Mouse (Mus musculus): Measurements from ENCODE around the gene Sarm1. TPM values are rescaled to one million over a fixed set of nuclear protein-coding genes. Genes with fewer than 3 reads are reported as not detected.

Sarm1 gene
- polyA plus RNA-seq, 1 experiment from 2014 or later: 2.3 TPM

GRCm38 (mm10) chr11:78524838-78525237, 27.3 kb upstream of the Sarm1 start:
- Histone ChIP-seq H3K36me3 (peaks cover 100% of the 10 kb centered on the region), H3K4me3 (no peak overlapping the region), H3K4me1 (no peaks in the 10 kb centered on the region), H3K27me3 (ENCODE audit: low read depth, poor library complexity, severe bottlenecking) (no peaks in the 10 kb centered on the region), H3K27ac (no peak overlapping the region), H3K9me3 (replicated peaks) (no peaks in the 10 kb centered on the region)
- no peak for DNase-seq (ENCODE audit: low spot score)
- 90% methylated on average over 2 of the region's 2 CpGs for whole genome bisulfite sequencing

DNA sequence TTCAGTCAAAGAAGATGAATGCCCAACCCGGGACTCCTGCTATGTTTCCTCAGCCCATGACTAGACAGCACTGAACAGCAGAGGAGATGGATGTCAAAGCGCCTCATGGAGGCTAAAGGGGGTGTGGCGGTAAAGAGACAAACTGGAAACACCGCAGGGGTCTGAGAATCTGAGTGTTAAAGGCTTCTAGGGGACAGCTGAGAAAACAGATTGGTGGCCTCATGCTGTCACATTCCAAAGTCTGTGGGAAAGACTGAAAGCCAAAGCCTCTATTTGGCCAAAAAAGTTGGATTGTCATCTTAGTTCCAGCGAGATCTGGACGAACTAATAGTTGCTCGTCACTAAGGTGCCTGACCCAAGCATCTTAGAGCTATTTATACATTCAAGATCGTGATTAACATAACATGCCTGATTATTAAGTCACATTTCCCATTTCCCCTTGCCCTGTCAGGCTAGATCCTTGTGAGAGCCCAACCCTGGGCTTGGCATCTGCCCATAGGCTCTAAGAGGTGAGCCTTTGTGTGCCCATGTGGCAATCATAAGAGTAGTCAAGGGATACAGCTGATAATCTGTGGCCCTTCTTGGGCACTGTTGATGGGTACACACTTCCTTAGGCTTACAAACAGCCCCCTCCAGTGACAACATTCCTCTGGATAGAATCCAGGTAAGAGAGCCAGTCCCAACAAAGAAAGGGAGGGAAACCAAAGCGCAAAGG, 25.8 kb upstream of the Sarm1 start:
- no peaks in the 10 kb centered on the region for H3K27me3 ChIP-seq (ENCODE audit: low read depth, poor library complexity, severe bottlenecking)
- H3K4me3 ChIP-seq: no peak overlapping the region
- H3K36me3 ChIP-seq: peaks cover 99% of the 10 kb centered on the region
- no peaks in the 10 kb centered on the region for H3K4me1 ChIP-seq
- H3K27ac ChIP-seq: no peak overlapping the region
- WGBS: 86% methylated on average over 9 of the region's 9 CpGs
- no peaks in the 10 kb centered on the region for H3K9me3 ChIP-seq (replicated peaks)
- DNase-seq (ENCODE audit: low spot score): no peak

GRCm38 (mm10) chr11:78522481-78522997, 25.0 kb upstream of the Sarm1 start:
- DNase-seq (ENCODE audit: low spot score): no peak
- no peaks in the 10 kb centered on the region for H3K4me1 ChIP-seq
- H3K9me3 ChIP-seq (replicated peaks): no peaks in the 10 kb centered on the region
- H3K27me3 ChIP-seq (ENCODE audit: low read depth, poor library complexity, severe bottlenecking): no peaks in the 10 kb centered on the region
- 96% methylated on average over 1 of the region's 1 CpGs for WGBS
- H3K4me3 ChIP-seq: no peak overlapping the region
- peaks cover 99% of the 10 kb centered on the region for H3K36me3 ChIP-seq
- H3K27ac ChIP-seq: no peak overlapping the region

DNA sequence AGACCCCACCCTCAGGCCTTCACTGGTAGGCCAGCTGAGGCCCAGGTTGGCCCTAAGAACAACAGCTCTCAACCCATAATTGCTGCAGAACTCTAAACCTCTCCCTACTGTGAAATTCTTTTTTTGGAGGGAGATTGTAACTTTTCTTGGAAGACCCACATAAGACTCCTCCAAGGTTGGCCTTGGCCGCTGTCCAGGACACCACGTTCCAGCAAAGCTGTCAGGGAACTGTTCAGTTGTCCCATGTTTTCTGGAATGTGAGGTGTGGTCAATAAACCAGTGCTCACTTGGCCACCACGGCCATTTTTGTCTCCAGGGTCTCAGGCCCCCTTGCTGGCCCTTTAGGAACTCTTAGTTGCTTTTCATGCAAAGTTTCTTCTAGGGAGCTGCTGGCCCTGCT, 24.3 kb upstream of the Sarm1 start:
- Histone ChIP-seq H3K27me3 (ENCODE audit: low read depth, poor library complexity, severe bottlenecking) (no peaks in the 10 kb centered on the region), H3K4me3 (no peak overlapping the region), H3K36me3 (peaks cover 96% of the 10 kb centered on the region), H3K27ac (no peak overlapping the region), H3K9me3 (replicated peaks) (no peaks in the 10 kb centered on the region), H3K4me1 (no peaks in the 10 kb centered on the region)
- no peak for DNase-seq (ENCODE audit: low spot score)
- WGBS: 97% methylated on average over 3 of the region's 3 CpGs

DNA sequence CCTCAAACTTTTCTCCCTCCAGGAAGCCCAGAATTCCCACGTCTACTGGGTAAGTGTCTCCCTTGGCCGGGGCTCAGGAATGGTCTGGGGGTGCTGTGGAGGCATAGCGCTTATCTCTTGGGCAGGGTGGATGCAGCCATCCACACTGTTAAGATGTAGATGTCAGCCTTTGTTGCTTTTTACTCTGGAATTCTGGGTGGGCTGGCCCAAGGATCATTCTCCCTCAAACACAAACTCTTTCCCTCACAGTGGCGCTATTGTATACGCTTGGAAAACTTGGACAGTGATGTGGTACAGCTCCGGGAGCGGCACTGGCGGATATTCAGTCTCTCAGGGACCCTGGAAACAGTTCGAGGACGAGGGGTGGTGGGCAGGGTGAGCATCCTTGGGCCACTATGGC, 21.4 kb upstream of the Sarm1 start:
- H3K4me1 ChIP-seq: no peaks in the 10 kb centered on the region
- H3K9me3 ChIP-seq (replicated peaks): no peaks in the 10 kb centered on the region
- no peak overlapping the region for H3K27ac ChIP-seq
- H3K4me3 ChIP-seq: no peak overlapping the region
- H3K27me3 ChIP-seq (ENCODE audit: low read depth, poor library complexity, severe bottlenecking): no peaks in the 10 kb centered on the region
- H3K36me3 ChIP-seq: peaks cover 96% of the 10 kb centered on the region
- WGBS: 95% methylated on average over 10 of the region's 10 CpGs
- DNase-seq (ENCODE audit: low spot score): no peak

GRCm38 (mm10) chr11:78515549-78516325, 18.2 kb upstream of the Sarm1 start:
- no peak overlapping the region for H3K4me3 ChIP-seq
- H3K36me3 ChIP-seq: peaks cover 69% of the 10 kb centered on the region
- H3K27me3 ChIP-seq (ENCODE audit: low read depth, poor library complexity, severe bottlenecking): no peaks in the 10 kb centered on the region
- H3K27ac ChIP-seq: no peak overlapping the region
- no peak for DNase-seq (ENCODE audit: low spot score)
- peaks cover 19% of the 10 kb centered on the region for H3K4me1 ChIP-seq
- no peaks in the 10 kb centered on the region for H3K9me3 ChIP-seq (replicated peaks)
- 69% methylated on average over 2 of the region's 2 CpGs for WGBS

GRCm38 (mm10) chr11:78513106-78513790, 15.7 kb upstream of the Sarm1 start:
- H3K27me3 ChIP-seq (ENCODE audit: low read depth, poor library complexity, severe bottlenecking): no peaks in the 10 kb centered on the region
- no peaks in the 10 kb centered on the region for H3K9me3 ChIP-seq (replicated peaks)
- peak overlapping the region; percentile 94; the same call in 1 of the 2 replicates for H3K27ac ChIP-seq
- peak overlapping the region; percentile 85 for H3K4me3 ChIP-seq
- no peak for DNase-seq (ENCODE audit: low spot score)
- H3K36me3 ChIP-seq: peaks cover 63% of the 10 kb centered on the region
- peaks cover 19% of the 10 kb centered on the region for H3K4me1 ChIP-seq
- 84% methylated on average over 3 of the region's 3 CpGs for WGBS

GRCm38 (mm10) chr11:78512025-78512957, 14.7 kb upstream of the Sarm1 start, which contains the start of the genes Tmem199 and Poldip2:
TSS of gene Tmem199 (minus strand) at chr11:78512172.
TSS of gene Poldip2 (plus strand) at chr11:78512193.
- Histone ChIP-seq H3K36me3 (peaks cover 63% of the 10 kb centered on the region), H3K4me3 (peak within 1 kb of the TSS; percentile 85), H3K27me3 (ENCODE audit: low read depth, poor library complexity, severe bottlenecking) (no peaks in the 10 kb centered on the region), H3K27ac (peak within 1 kb of the TSS; percentile 94), H3K4me1 (peaks cover 19% of the 10 kb centered on the region), H3K9me3 (replicated peaks) (no peaks in the 10 kb centered on the region)
- WGBS: under 1% methylated on average over 67 of the region's 67 CpGs
- DNase-seq (ENCODE audit: low spot score): peak; percentile 98

- H3K36me3 ChIP-seq: peaks cover 58% of the 10 kb centered on the region
- H3K4me3 ChIP-seq: no peak overlapping the region
- WGBS: 87% methylated on average over 5 of the region's 5 CpGs
- H3K27me3 ChIP-seq (ENCODE audit: low read depth, poor library complexity, severe bottlenecking): no peaks in the 10 kb centered on the region
- H3K27ac ChIP-seq: no peak overlapping the region
- no peaks in the 10 kb centered on the region for H3K9me3 ChIP-seq (replicated peaks)
- DNase-seq (ENCODE audit: low spot score): no peak
- peaks cover 19% of the 10 kb centered on the region for H3K4me1 ChIP-seq
Measured at GRCm38 (mm10) chr11:78509148-78509547, 11.6 kb upstream of the Sarm1 start.

GRCm38 (mm10) chr11:78505430-78505829, 7.9 kb upstream of the Sarm1 start:
- Histone ChIP-seq H3K9me3 (replicated peaks) (no peaks in the 10 kb centered on the region), H3K27me3 (ENCODE audit: low read depth, poor library complexity, severe bottlenecking) (peaks cover 13% of the 10 kb centered on the region), H3K4me3 (no peak overlapping the region), H3K27ac (no peak overlapping the region), H3K4me1 (no peaks in the 10 kb centered on the region), H3K36me3 (peaks cover 52% of the 10 kb centered on the region)
- 82% methylated on average over 3 of the region's 3 CpGs for WGBS
- no peak for DNase-seq (ENCODE audit: low spot score)

DNA sequence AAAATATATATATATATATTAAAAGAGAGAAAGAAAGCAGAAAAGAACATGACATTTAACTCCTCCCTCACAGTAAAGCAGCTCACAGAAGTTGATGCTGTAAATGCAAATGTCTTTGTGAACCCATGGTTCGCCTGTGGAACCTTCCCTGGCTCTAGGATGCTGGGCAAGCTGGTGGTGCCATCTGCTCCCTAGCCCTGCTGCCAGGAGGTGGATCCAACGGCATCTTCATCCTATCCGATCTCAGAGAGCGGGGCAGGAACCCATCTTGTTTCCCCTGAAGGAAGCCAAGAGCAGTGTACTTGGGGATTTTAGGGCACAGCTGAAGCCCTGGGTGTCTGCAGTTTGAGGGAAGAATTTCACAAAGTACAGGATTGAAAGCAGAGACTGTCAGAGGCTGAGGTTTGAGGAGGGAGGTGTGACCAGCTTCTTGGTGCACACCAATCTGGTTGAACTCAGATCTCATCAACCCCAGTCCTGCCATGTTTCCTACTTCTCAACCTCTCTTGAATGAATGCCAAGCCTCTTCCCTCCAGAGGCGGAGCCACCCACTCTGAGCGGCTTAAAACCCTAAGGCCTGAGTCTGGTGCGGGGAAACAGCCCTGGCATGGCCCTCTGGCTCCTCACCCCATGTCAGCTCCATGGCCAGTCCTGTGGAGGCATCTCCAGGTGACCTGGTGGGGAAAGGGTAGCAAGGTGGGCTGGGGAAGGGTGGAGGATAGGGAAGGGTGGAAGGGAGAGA, 5.5 kb upstream of the Sarm1 start, which contains the start of gene Sebox:
TSS of gene Sebox (plus strand) at position 539 of the 742 bp plus-strand sequence.
- peaks cover 2% of the 10 kb centered on the region for H3K4me1 ChIP-seq
- 72% methylated on average over 7 of the region's 7 CpGs for WGBS
- peaks cover 36% of the 10 kb centered on the region for H3K27me3 ChIP-seq (ENCODE audit: low read depth, poor library complexity, severe bottlenecking)
- DNase-seq (ENCODE audit: low spot score): no peak
- H3K9me3 ChIP-seq (replicated peaks): no peaks in the 10 kb centered on the region
- H3K36me3 ChIP-seq: peaks cover 31% of the 10 kb centered on the region
- no peak within 1 kb of the TSS for H3K4me3 ChIP-seq
- H3K27ac ChIP-seq: no peak within 1 kb of the TSS
